Mouse (Mus musculus) liver, embryonic 14.5 days (tissue): ENCODE data around the gene Nfkbia. TPM values are rescaled to one million over a fixed set of nuclear protein-coding genes. Genes with fewer than 3 reads are reported as not detected.

Experiments
- ATAC-seq: fragments of 200-750 bp; cut with Nextera tagmentation; 2 replicates; pipeline ENCODE4 v1.8.0; 2017; ENCODE audit warnings: moderate number of reproducible peaks, mild to moderate bottlenecking, moderate library complexity; ENCODE audit not compliant: insufficient read depth
- DNase-seq, 3 experiments: peaks; one replicate each; pipeline ENCODE4 v3.0.0-alpha.2; 2012 to 2013; ENCODE audit warnings: low read depth in 3 of 3, low spot score in 3 of 3
- H3K27ac ChIP-seq: fragments of 300-500 bp; sonication (generic); 2 replicates; pipeline ENCODE4 v1.5.1; 2014; ENCODE audit warnings: moderate library complexity, mild to moderate bottlenecking, control low read depth, inconsistent platforms
- H3K27me3 ChIP-seq: fragments of 300-500 bp; sonication (generic); 2 replicates; pipeline ENCODE4 v1.6.1; 2014; ENCODE audit warnings: mild to moderate bottlenecking, low read length, moderate library complexity; ENCODE audit not compliant: control insufficient read depth, insufficient read depth
- H3K36me3 ChIP-seq: fragments of 300-500 bp; sonication (generic); replicated peaks from 2 replicates; pipeline ENCODE4 v1.6.1; 2014; ENCODE audit warnings: low read depth; ENCODE audit not compliant: control insufficient read depth, insufficient read depth
- H3K4me1 ChIP-seq, 2 experiments: fragments of 200-500 bp in 1 of 2; fragments of 300-500 bp in 1 of 2; sonication (generic) in 1 of 2; replicated peaks; 2 replicates each; pipeline ENCODE4 v1.6.1; 2012 to 2014; ENCODE audit warnings: antibody characterized with exemption in 1 of 2, inconsistent platforms in 1 of 2, low read length in 1 of 2; ENCODE audit not compliant: control insufficient read depth in 2 of 2, insufficient read depth in 2 of 2
- H3K4me2 ChIP-seq: fragments of 300-500 bp; sonication (generic); 2 replicates; pipeline ENCODE4 v1.6.1; 2014; ENCODE audit warnings: low read depth, mild to moderate bottlenecking, control low read depth, moderate library complexity
- H3K4me3 ChIP-seq, 2 experiments: fragments of 200-500 bp in 1 of 2; fragments of 300-500 bp in 1 of 2; sonication (generic) in 1 of 2; 2 replicates each; pipeline ENCODE4 v1.5.1; 2012 to 2014; ENCODE audit warnings: low read depth in 2 of 2, low read length in 2 of 2, mild to moderate bottlenecking in 2 of 2, control low read depth in 1 of 2, inconsistent platforms in 1 of 2, moderate library complexity in 1 of 2; ENCODE audit not compliant: insufficient read depth in 1 of 2
- H3K9ac ChIP-seq: fragments of 300-500 bp; sonication (generic); replicated peaks from 2 replicates; pipeline ENCODE4 v1.6.1; 2014; ENCODE audit warnings: mild to moderate bottlenecking, control low read depth, moderate library complexity
- H3K9me3 ChIP-seq: fragments of 300-500 bp; sonication (generic); 2 replicates; pipeline ENCODE4 v1.6.1; 2016; ENCODE audit warnings: low read length, mixed read lengths; ENCODE audit not compliant: control insufficient read depth
- CTCF ChIP-seq: IDR thresholded peaks from 2 replicates; pipeline ENCODE4 v1.5.1; 2016; ENCODE audit warnings: antibody characterized with exemption, low read depth, control low read depth
- EP300 ChIP-seq: IDR thresholded peaks from 2 replicates; pipeline ENCODE4 v1.6.1; 2016; ENCODE audit warnings: antibody characterized with exemption, low read depth
- WGBS: fragments of 180-500 bp; shearing (Covaris S2); extraction: QIAGEN DNeasy Blood & Tissue Kit; methylation state at CpG from one replicate; pipeline ENCODE4 v1.1.7; 2014; ENCODE audit not compliant: insufficient replicate concordance; 5-methylcytosine and 5-hydroxymethylcytosine counted together
- polyA plus RNA-seq, 2 experiments: library from polyadenylated mRNA; depleted of rRNA in 1 of 2; stranded (reverse) in 1 of 2; unstranded in 1 of 2; fragments of >200 nt; fragmentation: Nextera tagmentation in 1 of 2; extraction: Ambion mirVana in 1 of 2; gene quantifications; 2 replicates each; pipeline versions ENCODE4 v1.2.1 to v1.2.3; 2012 to 2014

Nfkbia gene
- polyA plus RNA-seq, 2 experiments: 8.8 to 12.4 TPM

DNA sequence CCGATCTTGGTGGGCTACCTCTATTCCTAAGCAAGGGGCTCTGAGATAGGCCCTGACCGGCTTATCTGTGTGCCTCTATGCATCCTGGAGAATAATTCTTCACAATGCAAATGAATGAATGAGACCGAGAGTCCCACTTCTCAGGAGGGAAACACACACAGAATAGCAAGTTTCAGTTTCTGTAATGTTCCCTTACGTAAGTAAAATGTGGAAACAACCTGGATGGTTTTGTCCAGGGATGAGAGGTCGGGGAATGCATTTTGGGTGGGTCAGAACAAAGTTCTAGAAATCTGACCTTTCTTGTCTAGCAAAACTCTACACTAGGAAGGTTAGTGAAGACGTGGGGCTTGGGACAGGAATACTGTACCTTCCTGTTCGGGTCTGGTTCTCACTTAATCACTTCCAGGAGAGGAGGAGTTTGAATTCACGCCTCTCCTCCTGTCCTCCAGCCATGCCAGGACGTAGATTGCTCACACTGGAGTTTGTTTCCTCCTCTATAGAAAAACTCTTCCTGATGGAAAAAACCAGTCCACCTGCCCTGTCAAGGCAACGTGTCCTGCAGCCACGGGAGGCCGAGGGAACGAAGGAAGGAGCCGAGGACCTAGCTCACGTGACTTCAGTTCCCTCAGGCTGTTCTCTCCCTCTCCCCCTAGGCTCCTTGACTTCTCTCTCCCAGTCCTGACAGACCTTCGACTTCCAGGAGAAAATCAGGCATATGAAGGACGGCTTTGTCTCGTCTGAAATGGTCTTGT is 5.3 kb downstream of the Nfkbia start:
- whole genome bisulfite sequencing: 50% methylated on average over 18 of the region's 18 CpGs
- Histone ChIP-seq H3K9ac (no peak overlapping the region), H3K36me3 (peaks cover 6% of the 10 kb centered on the region), H3K4me2 (no peak overlapping the region), H3K9me3 (no peaks in the 10 kb centered on the region), H3K4me1 (peaks cover 5 to 12% of the 10 kb centered on the region in 2 experiments), H3K27ac (no peak overlapping the region), H3K4me3 (no peak overlapping the region), H3K27me3 (no peaks in the 10 kb centered on the region)
- ATAC-seq: no peak
- no peak for TF ChIP-seq CTCF
- no peak for TF ChIP-seq EP300
- no peak for DNase-seq

DNA sequence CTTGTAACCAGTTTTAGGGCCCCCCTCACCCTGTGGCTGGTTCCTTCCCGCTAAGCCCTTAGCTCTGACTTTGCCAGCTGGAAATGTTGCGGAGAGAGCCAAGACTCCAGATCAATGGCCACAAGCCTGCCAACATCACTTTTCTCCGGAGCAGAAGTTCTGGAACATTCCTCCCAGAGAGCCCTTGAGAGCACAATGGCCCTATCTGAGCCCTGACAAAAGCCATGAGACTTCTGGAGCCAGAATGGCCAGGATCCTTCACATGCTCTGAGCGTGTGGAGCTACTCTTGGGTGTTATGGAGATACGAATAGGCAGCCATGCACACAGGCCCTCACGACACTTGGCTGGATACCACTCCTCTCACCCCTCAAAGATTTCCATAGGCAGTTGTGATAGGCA is 7.6 kb downstream of the Nfkbia start:
- Histone ChIP-seq H3K4me3 (no peak overlapping the region), H3K27ac (no peak overlapping the region), H3K9me3 (no peaks in the 10 kb centered on the region), H3K4me2 (no peak overlapping the region), H3K27me3 (no peaks in the 10 kb centered on the region), H3K9ac (no peak overlapping the region), H3K4me1 (peaks cover 0 to 6% of the 10 kb centered on the region in 2 experiments; a peak in 1 of 4 replicates), H3K36me3 (no peaks in the 10 kb centered on the region; the same call in none of the 2 replicates)
- no peak for DNase-seq
- no peak for ATAC-seq
- TF ChIP-seq EP300: no peak
- TF ChIP-seq CTCF: no peak
- 77% methylated on average over 6 of the region's 6 CpGs for WGBS

- TF ChIP-seq EP300: no peak
- no peak for TF ChIP-seq CTCF
- 64% methylated on average over 10 of the region's 10 CpGs for WGBS
Measured at GRCm38 (mm10) chr12:55484079-55484774, 8.2 kb downstream of the Nfkbia start.

GRCm38 (mm10) chr12:55483591-55483990 is 8.9 kb downstream of the Nfkbia start:
- H3K27ac ChIP-seq: no peak overlapping the region
- H3K27me3 ChIP-seq: no peaks in the 10 kb centered on the region
- 79% methylated on average over 5 of the region's 5 CpGs for WGBS
- H3K4me1 ChIP-seq: peaks cover 0 to 6% of the 10 kb centered on the region in 2 experiments; a peak in 1 of 4 replicates
- no peaks in the 10 kb centered on the region for H3K36me3 ChIP-seq
- H3K4me3 ChIP-seq: no peak overlapping the region
- TF ChIP-seq EP300: no peak
- TF ChIP-seq CTCF: no peak
- ATAC-seq (no peak), DNase-seq (no peak)
- H3K9me3 ChIP-seq: no peaks in the 10 kb centered on the region
- H3K9ac ChIP-seq: no peak overlapping the region
- no peak overlapping the region for H3K4me2 ChIP-seq

More at GRCm38 (mm10) chr12:55484079-55484774, 8.2 kb downstream of the Nfkbia start:
- Histone ChIP-seq H3K4me1 (peaks cover 0 to 6% of the 10 kb centered on the region in 2 experiments; a peak in 1 of 4 replicates), H3K4me2 (no peak overlapping the region), H3K36me3 (no peaks in the 10 kb centered on the region; the same call in 1 of the 2 replicates), H3K9me3 (no peaks in the 10 kb centered on the region), H3K27ac (no peak overlapping the region), H3K4me3 (no peak overlapping the region), H3K9ac (no peak overlapping the region), H3K27me3 (no peaks in the 10 kb centered on the region)
- ATAC-seq: no peak
- DNase-seq: no peak

DNA sequence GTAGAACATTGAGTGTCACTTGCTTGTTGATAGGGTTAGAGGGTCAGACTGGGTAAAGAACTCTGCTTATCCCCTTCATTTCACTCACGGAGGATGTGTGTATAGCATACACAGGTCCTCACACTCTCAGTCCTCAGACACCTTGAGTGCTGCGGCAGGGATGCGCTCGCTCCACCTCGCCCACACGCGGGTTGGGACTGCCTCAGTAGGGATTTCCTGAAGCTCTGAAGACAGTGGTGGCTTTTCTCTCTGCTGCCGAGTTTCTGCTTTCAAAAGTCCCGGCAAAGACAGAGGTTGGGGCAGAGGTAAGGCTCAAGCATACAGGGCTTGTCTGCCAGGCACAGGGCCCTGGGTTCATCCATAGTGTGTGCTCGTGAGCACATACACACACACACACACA is 9.7 kb downstream of the Nfkbia start:
- Histone ChIP-seq H3K4me1 (peaks cover 0 to 6% of the 10 kb centered on the region in 2 experiments; a peak in 1 of 4 replicates), H3K4me3 (no peak overlapping the region), H3K4me2 (no peak overlapping the region), H3K9ac (no peak overlapping the region), H3K36me3 (no peaks in the 10 kb centered on the region), H3K27me3 (no peaks in the 10 kb centered on the region), H3K9me3 (no peaks in the 10 kb centered on the region), H3K27ac (no peak overlapping the region)
- ATAC-seq (no peak), DNase-seq (no peak)
- no peak for TF ChIP-seq EP300
- TF ChIP-seq CTCF: no peak
- 67% methylated on average over 10 of the region's 10 CpGs for WGBS
